Mouse (Mus musculus): ENCODE data around the gene Recql5.

Recql5 gene

GRCm38 (mm10) chr11:115939690-115940329 is 6.5 kb upstream of the Recql5 start:
- peak; percentile 53 for DNase-seq (ENCODE audit: low spot score)

GRCm38 (mm10) chr11:115933747-115934110 is 452 bp upstream of the Recql5 start:
- no peak for DNase-seq (ENCODE audit: low spot score)

GRCm38 (mm10) chr11:115931235-115931634 is 2.0 kb downstream of the Recql5 start:
- DNase-seq (ENCODE audit: low spot score): no peak

GRCm38 (mm10) chr11:115929818-115930217 is 3.5 kb downstream of the Recql5 start:
- DNase-seq (ENCODE audit: low spot score): no peak

GRCm38 (mm10) chr11:115929031-115929430 is 4.2 kb downstream of the Recql5 start:
- no peak for DNase-seq (ENCODE audit: low spot score)

- DNase-seq (ENCODE audit: low spot score): no peak
These were observed 11.3 kb downstream of the Recql5 start for GRCm38 (mm10) chr11:115921986-115922385.

GRCm38 (mm10) chr11:115920110-115920818 is 13.0 kb downstream of the Recql5 start:
- no peak for DNase-seq (ENCODE audit: low spot score)

- no peak for DNase-seq (ENCODE audit: low spot score)
These were observed 14.2 kb downstream of the Recql5 start for GRCm38 (mm10) chr11:115919073-115919472.

GRCm38 (mm10) chr11:115918637-115919036 is 14.6 kb downstream of the Recql5 start:
- DNase-seq (ENCODE audit: low spot score): no peak

GRCm38 (mm10) chr11:115916579-115916978 is 16.7 kb downstream of the Recql5 start:
- DNase-seq (ENCODE audit: low spot score): no peak

- no peak for DNase-seq (ENCODE audit: low spot score)
These were observed 21.5 kb downstream of the Recql5 start, which contains the start of gene Smim6 for GRCm38 (mm10) chr11:115911632-115912376. Gene Smim6 (plus strand): TSS chr11:115912017.

- DNase-seq (ENCODE audit: low spot score): no peak
These were observed 22.1 kb downstream of the Recql5 start for GRCm38 (mm10) chr11:115911134-115911561.

GRCm38 (mm10) chr11:115906521-115906920 is 26.8 kb downstream of the Recql5 start:
- DNase-seq (ENCODE audit: low spot score): no peak

GRCm38 (mm10) chr11:115906116-115906515 is 27.2 kb downstream of the Recql5 start:
- DNase-seq (ENCODE audit: low spot score): no peak

GRCm38 (mm10) chr11:115904956-115905790 is 28.1 kb downstream of the Recql5 start:
- DNase-seq (ENCODE audit: low spot score): no peak

GRCm38 (mm10) chr11:115904231-115904955 is 28.9 kb downstream of the Recql5 start:
- DNase-seq (ENCODE audit: low spot score): no peak

- DNase-seq (ENCODE audit: low spot score): no peak
These were observed 29.7 kb downstream of the Recql5 start for GRCm38 (mm10) chr11:115903384-115904230.

- DNase-seq (ENCODE audit: low spot score): no peak
These were observed 30.4 kb downstream of the Recql5 start for GRCm38 (mm10) chr11:115902831-115903230.

GRCm38 (mm10) chr11:115902177-115902576 is 31.1 kb downstream of the Recql5 start:
- DNase-seq (ENCODE audit: low spot score): no peak

Measured in left cerebral cortex, adult 11 months (tissue).